Mouse (Mus musculus): ENCODE data around the gene Nrd1. TPM values are rescaled to one million over a fixed set of nuclear protein-coding genes. Genes with fewer than 3 reads are reported as not detected.
A peak's percentile ranks its signal among the peaks of the same experiment; 100 is the strongest.

Nrd1 gene
- polyA plus RNA-seq, 1 experiment = 130 TPM

- Histone ChIP-seq H3K4me1 (ENCODE audit: control insufficient read depth, insufficient read depth, low read length) (peaks cover 14% of the 10 kb centered on the region), H3K4me3 (ENCODE audit: insufficient read depth, low read length) (no peak overlapping the region), H3K27ac (ENCODE audit: insufficient read depth, low read depth, low read length) (no peak overlapping the region)
- no peak for TF ChIP-seq POLR2A (IDR thresholded peaks at IDR 0.05; ENCODE audit: borderline replicate concordance, low read depth, low read length)
- TF ChIP-seq CTCF (IDR thresholded peaks at IDR 0.05; ENCODE audit: low read depth, low read length) = no peak
Observed at GRCm38 (mm10) chr4:109021976-109022375, 21.5 kb downstream of the Nrd1 start.

- TF ChIP-seq CTCF (IDR thresholded peaks at IDR 0.05; ENCODE audit: low read depth, low read length) (no peak), POLR2A (IDR thresholded peaks at IDR 0.05; ENCODE audit: borderline replicate concordance, low read depth, low read length) (no peak)
Observed at GRCm38 (mm10) chr4:109025061-109025460, 24.6 kb downstream of the Nrd1 start.

GRCm38 (mm10) chr4:109026543-109026942, 26.1 kb downstream of the Nrd1 start:
- no peak overlapping the region for H3K27ac ChIP-seq (ENCODE audit: insufficient read depth, low read depth, low read length)
- no peak overlapping the region for H3K4me3 ChIP-seq (ENCODE audit: insufficient read depth, low read length)
- peaks cover 1% of the 10 kb centered on the region; the same call in 1 of the 2 replicates for H3K4me1 ChIP-seq (ENCODE audit: control insufficient read depth, insufficient read depth, low read length)
- no peak for TF ChIP-seq CTCF (IDR thresholded peaks at IDR 0.05; ENCODE audit: low read depth, low read length)
- TF ChIP-seq POLR2A (IDR thresholded peaks at IDR 0.05; ENCODE audit: borderline replicate concordance, low read depth, low read length) = no peak

More at GRCm38 (mm10) chr4:109025061-109025460, 24.6 kb downstream of the Nrd1 start:
- peaks cover 2% of the 10 kb centered on the region; the same call in 1 of the 2 replicates for H3K4me1 ChIP-seq (ENCODE audit: control insufficient read depth, insufficient read depth, low read length)
- H3K27ac ChIP-seq (ENCODE audit: insufficient read depth, low read depth, low read length) = no peak overlapping the region
- no peak overlapping the region for H3K4me3 ChIP-seq (ENCODE audit: insufficient read depth, low read length)

GRCm38 (mm10) chr4:109029857-109030256, 29.4 kb downstream of the Nrd1 start:
- Histone ChIP-seq H3K4me3 (ENCODE audit: insufficient read depth, low read length) (no peak overlapping the region), H3K4me1 (ENCODE audit: control insufficient read depth, insufficient read depth, low read length) (no peaks in the 10 kb centered on the region), H3K27ac (ENCODE audit: insufficient read depth, low read depth, low read length) (no peak overlapping the region)
- no peak for TF ChIP-seq POLR2A (IDR thresholded peaks at IDR 0.05; ENCODE audit: borderline replicate concordance, low read depth, low read length)
- no peak for TF ChIP-seq CTCF (IDR thresholded peaks at IDR 0.05; ENCODE audit: low read depth, low read length)

GRCm38 (mm10) chr4:109030266-109030665, 29.8 kb downstream of the Nrd1 start:
- Histone ChIP-seq H3K27ac (ENCODE audit: insufficient read depth, low read depth, low read length) (no peak overlapping the region), H3K4me1 (ENCODE audit: control insufficient read depth, insufficient read depth, low read length) (no peaks in the 10 kb centered on the region), H3K4me3 (ENCODE audit: insufficient read depth, low read length) (no peak overlapping the region)
- TF ChIP-seq POLR2A (IDR thresholded peaks at IDR 0.05; ENCODE audit: borderline replicate concordance, low read depth, low read length) = no peak
- no peak for TF ChIP-seq CTCF (IDR thresholded peaks at IDR 0.05; ENCODE audit: low read depth, low read length)

- Histone ChIP-seq H3K4me3 (ENCODE audit: insufficient read depth, low read length) (no peak overlapping the region), H3K4me1 (ENCODE audit: control insufficient read depth, insufficient read depth, low read length) (no peaks in the 10 kb centered on the region), H3K27ac (ENCODE audit: insufficient read depth, low read depth, low read length) (no peak overlapping the region)
- TF ChIP-seq POLR2A (IDR thresholded peaks at IDR 0.05; ENCODE audit: borderline replicate concordance, low read depth, low read length) (no peak), CTCF (IDR thresholded peaks at IDR 0.05; ENCODE audit: low read depth, low read length) (peak; percentile 43; the same call in 1 of the 2 replicates)
Observed at GRCm38 (mm10) chr4:109036327-109036726, 35.9 kb downstream of the Nrd1 start.

- Histone ChIP-seq H3K4me3 (ENCODE audit: insufficient read depth, low read length) (no peak overlapping the region), H3K27ac (ENCODE audit: insufficient read depth, low read depth, low read length) (no peak overlapping the region), H3K4me1 (ENCODE audit: control insufficient read depth, insufficient read depth, low read length) (peaks cover 3% of the 10 kb centered on the region; the same call in 1 of the 2 replicates)
- no peak for TF ChIP-seq POLR2A (IDR thresholded peaks at IDR 0.05; ENCODE audit: borderline replicate concordance, low read depth, low read length)
- no peak for TF ChIP-seq CTCF (IDR thresholded peaks at IDR 0.05; ENCODE audit: low read depth, low read length)
Observed at GRCm38 (mm10) chr4:109042739-109043138, 42.3 kb downstream of the Nrd1 start.

GRCm38 (mm10) chr4:109043294-109043693, 42.8 kb downstream of the Nrd1 start:
- no peak overlapping the region for H3K4me3 ChIP-seq (ENCODE audit: insufficient read depth, low read length)
- no peak for TF ChIP-seq CTCF (IDR thresholded peaks at IDR 0.05; ENCODE audit: low read depth, low read length)
- no peak for TF ChIP-seq POLR2A (IDR thresholded peaks at IDR 0.05; ENCODE audit: borderline replicate concordance, low read depth, low read length)
- H3K4me1 ChIP-seq (ENCODE audit: control insufficient read depth, insufficient read depth, low read length) = peaks cover 3% of the 10 kb centered on the region; the same call in 1 of the 2 replicates
- no peak overlapping the region for H3K27ac ChIP-seq (ENCODE audit: insufficient read depth, low read depth, low read length)

- TF ChIP-seq POLR2A (IDR thresholded peaks at IDR 0.05; ENCODE audit: borderline replicate concordance, low read depth, low read length) = no peak
- TF ChIP-seq CTCF (IDR thresholded peaks at IDR 0.05; ENCODE audit: low read depth, low read length) = no peak
- Histone ChIP-seq H3K4me3 (ENCODE audit: insufficient read depth, low read length) (no peak overlapping the region), H3K4me1 (ENCODE audit: control insufficient read depth, insufficient read depth, low read length) (peaks cover 3% of the 10 kb centered on the region; the same call in 1 of the 2 replicates), H3K27ac (ENCODE audit: insufficient read depth, low read depth, low read length) (no peak overlapping the region)
Observed at GRCm38 (mm10) chr4:109043756-109044155, 43.3 kb downstream of the Nrd1 start.

- TF ChIP-seq CTCF (IDR thresholded peaks at IDR 0.05; ENCODE audit: low read depth, low read length) (no peak), POLR2A (IDR thresholded peaks at IDR 0.05; ENCODE audit: borderline replicate concordance, low read depth, low read length) (no peak)
- H3K4me3 ChIP-seq (ENCODE audit: insufficient read depth, low read length) = no peak overlapping the region
- H3K4me1 ChIP-seq (ENCODE audit: control insufficient read depth, insufficient read depth, low read length) = peaks cover 3% of the 10 kb centered on the region; the same call in 1 of the 2 replicates
- H3K27ac ChIP-seq (ENCODE audit: insufficient read depth, low read depth, low read length) = no peak overlapping the region
Observed at GRCm38 (mm10) chr4:109048258-109048657, 47.8 kb downstream of the Nrd1 start.
